Mouse (Mus musculus): ENCODE measurements at regions not wholly inside any gene's neighbourhood (a gene's known extent, or its start where the extent isn't known, plus 50 kb on each side); places are given as distances from the start of the nearest gene placed in this dataset.
"Not testable (repeated sequence)": the region's sequence is repeated elsewhere in the genome, so short reads cannot be mapped to it uniquely, and the experiment has no call there.

DNA sequence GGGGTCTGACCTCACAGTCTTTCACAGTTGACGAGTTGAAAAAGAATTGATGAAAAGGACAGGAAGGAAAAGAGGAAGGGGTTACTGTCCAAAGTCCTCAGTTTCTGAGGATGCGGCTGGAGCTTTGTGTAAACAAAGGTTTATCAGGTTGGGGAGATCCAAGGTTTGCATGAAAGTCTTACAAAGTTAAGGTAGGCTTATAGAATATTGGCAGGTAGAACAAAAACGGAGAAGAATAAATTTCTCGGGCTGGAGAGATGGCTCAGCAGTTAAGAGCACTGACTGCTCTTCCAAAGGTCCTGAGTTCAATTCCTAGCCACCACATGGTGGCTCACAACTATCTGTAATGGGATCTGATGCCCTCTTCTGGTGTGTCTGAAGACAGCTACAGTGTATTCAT lies 60.9 kb upstream of the Acpp start:
- not testable (repeated sequence) for DNase-seq (ENCODE audit: low spot score)

DNA sequence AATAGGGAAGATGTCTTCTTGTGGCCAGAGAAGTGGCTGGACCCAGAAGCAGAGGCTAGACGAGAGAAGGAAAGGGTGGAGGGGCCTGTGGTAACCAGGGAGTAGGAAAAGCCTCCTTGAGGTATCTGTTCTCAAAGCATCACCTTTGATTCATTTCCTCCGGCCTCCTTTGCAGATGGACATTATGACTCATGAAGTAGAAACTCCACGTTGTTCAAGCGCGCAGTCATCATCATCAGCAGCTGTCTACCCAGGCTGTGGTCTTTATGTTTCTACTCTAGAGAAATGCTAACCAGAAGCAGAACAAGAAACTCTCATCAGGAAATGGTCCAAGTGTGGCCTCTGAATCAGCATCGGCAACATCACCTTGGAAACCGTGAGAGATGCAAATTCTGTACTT lies 50.3 kb upstream of the Acpp start:
- DNase-seq (ENCODE audit: low spot score), result no peak
